Mouse (Mus musculus) lung, postnatal 0 days (tissue): ENCODE data around the gene Zcchc17.

Experiments used
- CTCF ChIP-seq: IDR thresholded peaks from 2 replicates; pipeline ENCODE4 v1.5.1; 2016; ENCODE audit warnings: antibody characterized with exemption, mild to moderate bottlenecking
- EP300 ChIP-seq: IDR thresholded peaks from 2 replicates; pipeline ENCODE4 v1.6.1; 2016; ENCODE audit warnings: antibody characterized with exemption, mild to moderate bottlenecking, control low read depth

- TF ChIP-seq CTCF: no peak
- TF ChIP-seq EP300: no peak
These were observed 19.4 kb upstream of the Zcchc17 start for GRCm38 (mm10) chr4:130379181-130379580.
